ENCODE assay signal across 16 mouse cellular contexts in genomic region chr11:24397710-24398109, GRCm38 (mm10).
"Had no signal": no experiment of that assay in that cellular context is flagged by ENCODE, and none has a peak within 500 bp of the region (broad histone marks: within the 10 kb centered on the region; RNA-seq: fewer than 3 reads in every experiment).

No protein-coding gene starts in this region.

- H3K4me2 ChIP-seq: liver, embryonic 15.5 days; lung, embryonic 15.5 days; midbrain, embryonic 11.5 days; midbrain, embryonic 13.5 days; midbrain, embryonic 15.5 days; neural tube, embryonic 12.5 days; stomach, embryonic 15.5 days had no signal

- H3K27ac ChIP-seq: liver, embryonic 15.5 days; lung, embryonic 15.5 days; midbrain, embryonic 13.5 days; midbrain, embryonic 15.5 days; neural tube, embryonic 12.5 days; stomach, embryonic 15.5 days; stomach, postnatal 0 days had no signal

- H3K36me3 ChIP-seq: liver, embryonic 15.5 days; lung, embryonic 15.5 days; midbrain, embryonic 13.5 days; midbrain, embryonic 15.5 days; neural tube, embryonic 12.5 days; stomach, embryonic 15.5 days had no signal

- H3K27me3 ChIP-seq: liver, embryonic 15.5 days; lung, embryonic 15.5 days; midbrain, embryonic 13.5 days; midbrain, embryonic 15.5 days; neural tube, embryonic 12.5 days; stomach, embryonic 15.5 days had no signal

- H3K4me1 ChIP-seq: liver, embryonic 15.5 days; lung, embryonic 15.5 days; megakaryocyte, embryonic 14.5 days; midbrain, embryonic 13.5 days; midbrain, embryonic 15.5 days; neural tube, embryonic 12.5 days; stomach, embryonic 15.5 days had no signal

- ATAC-seq: liver, postnatal 0 days; midbrain, embryonic 13.5 days; midbrain, embryonic 15.5 days had no signal

- H3K9me3 ChIP-seq: liver, embryonic 15.5 days; lung, embryonic 15.5 days; megakaryocyte, embryonic 14.5 days; midbrain, embryonic 13.5 days; midbrain, embryonic 15.5 days; neural tube, embryonic 12.5 days; stomach, embryonic 15.5 days had no signal

- DNase-seq: liver, postnatal 0 days; lung, adult 2 months; lung, postnatal 10 days; lung, postnatal 4 days; right cerebral cortex, postnatal 14 days; thymus, adult 2 months; thymus, postnatal 36 days had no signal

- H3K9ac ChIP-seq: liver, embryonic 15.5 days; liver, postnatal 0 days; lung, embryonic 15.5 days; midbrain, embryonic 13.5 days; midbrain, embryonic 15.5 days; neural tube, embryonic 12.5 days; stomach, embryonic 15.5 days had no signal

- H3K4me3 ChIP-seq: liver, embryonic 15.5 days; lung, embryonic 15.5 days; megakaryocyte, embryonic 14.5 days; midbrain, embryonic 13.5 days; midbrain, embryonic 15.5 days; neural tube, embryonic 12.5 days; stomach, embryonic 15.5 days had no signal
